Mouse (Mus musculus) ES-E14 (cell line): ENCODE results near the gene Gm10799. TPM values are rescaled to one million over a fixed set of nuclear protein-coding genes. Genes with fewer than 3 reads are reported as not detected.
"Not testable (repeated sequence)": the region's sequence is repeated elsewhere in the genome, so short reads cannot be mapped to it uniquely, and the experiment has no call there.

Source experiments
- DNase-seq: peaks from one replicate; pipeline ENCODE4 v3.0.0-alpha.2; 2013; ENCODE audit warnings: low read depth, low spot score
- H3K27ac ChIP-seq: 2 replicates; pipeline ENCODE4 v1.5.1; 2012; ENCODE audit warnings: low read depth, mild to moderate bottlenecking, low read length, moderate library complexity, mixed read lengths; ENCODE audit not compliant: poor library complexity, insufficient read depth, severe bottlenecking
- H3K36me3 ChIP-seq: 2 replicates; pipeline ENCODE4 v1.6.1; 2012; ENCODE audit warnings: mild to moderate bottlenecking, low read length, moderate library complexity, mixed read lengths; ENCODE audit not compliant: control insufficient read depth, poor library complexity, insufficient read depth, severe bottlenecking
- H3K4me1 ChIP-seq, 2 experiments: fragments of 150-350 bp in 1 of 2; sonication (generic) in 1 of 2; 2 replicates each; pipeline ENCODE4 v1.6.1; 2012; ENCODE audit warnings: low read length in 2 of 2, mild to moderate bottlenecking in 1 of 2, mixed read lengths in 1 of 2; ENCODE audit not compliant: control insufficient read depth in 2 of 2, insufficient read depth in 2 of 2, poor library complexity in 1 of 2
- H3K4me3 ChIP-seq, 2 experiments: fragments of 150-350 bp in 1 of 2; sonication (generic) in 1 of 2; 2 replicates each; pipeline ENCODE4 v1.5.1; 2012; ENCODE audit warnings: low read length in 2 of 2, low read depth in 1 of 2, mild to moderate bottlenecking in 1 of 2, mixed read lengths in 1 of 2; ENCODE audit not compliant: insufficient read depth in 1 of 2, poor library complexity in 1 of 2, severe bottlenecking in 1 of 2
- H3K9ac ChIP-seq: 2 replicates; pipeline ENCODE4 v1.6.1; 2012; ENCODE audit warnings: low read depth, mild to moderate bottlenecking, low read length, mixed read lengths; ENCODE audit not compliant: poor library complexity, insufficient read depth, severe bottlenecking
- H3K9me3 ChIP-seq: fragments of 150-350 bp; sonication (generic); 2 replicates; pipeline ENCODE4 v1.6.1; 2012; ENCODE audit warnings: low read depth, mild to moderate bottlenecking, low read length; ENCODE audit not compliant: control insufficient read depth, insufficient read depth
- CHD2 ChIP-seq: IDR thresholded peaks from 2 replicates; pipeline ENCODE4 v1.6.1; 2014; ENCODE audit warnings: mild to moderate bottlenecking, low read depth, low read length, inconsistent platforms
- HCFC1 ChIP-seq: IDR thresholded peaks from 2 replicates; pipeline ENCODE4 v1.6.1; 2012; ENCODE audit warnings: low read length, inconsistent platforms, borderline replicate concordance; ENCODE audit not compliant: insufficient read depth
- MAFK ChIP-seq: IDR thresholded peaks from 2 replicates; pipeline ENCODE4 v1.6.1; 2014; ENCODE audit warnings: mild to moderate bottlenecking, low read depth, low read length, inconsistent platforms; ENCODE audit not compliant: insufficient read depth
- ZC3H11A ChIP-seq: IDR thresholded peaks from 2 replicates; pipeline ENCODE4 v1.6.1; 2012; ENCODE audit warnings: low read depth, mild to moderate bottlenecking, inconsistent platforms, low read length, borderline replicate concordance
- ZNF384 ChIP-seq: IDR thresholded peaks from 2 replicates; pipeline ENCODE4 v1.6.1; 2012; ENCODE audit warnings: low read depth, low read length, inconsistent platforms
- in situ Hi-C, 2 experiments: fragments of 600-800 bp; cut with MboI; formaldehyde crosslinking; loops; one replicate each; pipeline ENCODE4 v1.15.1; 2025; ENCODE audit warnings: low sequenced_read_pairs in 2 of 2, inconsistent platforms in 1 of 2; ENCODE audit not compliant: unreplicated experiment in 2 of 2
- total RNA-seq: library from RNA; depleted of rRNA; stranded (reverse); fragments of 300-350 nt; gene quantifications from 2 replicates; pipeline ENCODE4 v1.2.3, GENCODE M21; 2012

Gm10799 gene
- total RNA-seq, 1 experiment = not detected

GRCm38 (mm10) chr2:104109528-104109927 is 41.2 kb upstream of the Gm10799 start:
- Histone ChIP-seq H3K9me3 (no peaks in the 10 kb centered on the region), H3K4me1 (peaks cover 3 to 6% of the 10 kb centered on the region in 2 experiments; a peak in 3 of 4 replicates), H3K36me3 (no peaks in the 10 kb centered on the region), H3K9ac (no peak overlapping the region), H3K4me3 (no peak overlapping the region), H3K27ac (peak overlapping the region; percentile 59)
- in situ Hi-C loops = no loop called here
- TF ChIP-seq MAFK (no peak), ZNF384 (no peak), CHD2 (no peak), ZC3H11A (no peak), HCFC1 (no peak)
- no peak for DNase-seq

DNA sequence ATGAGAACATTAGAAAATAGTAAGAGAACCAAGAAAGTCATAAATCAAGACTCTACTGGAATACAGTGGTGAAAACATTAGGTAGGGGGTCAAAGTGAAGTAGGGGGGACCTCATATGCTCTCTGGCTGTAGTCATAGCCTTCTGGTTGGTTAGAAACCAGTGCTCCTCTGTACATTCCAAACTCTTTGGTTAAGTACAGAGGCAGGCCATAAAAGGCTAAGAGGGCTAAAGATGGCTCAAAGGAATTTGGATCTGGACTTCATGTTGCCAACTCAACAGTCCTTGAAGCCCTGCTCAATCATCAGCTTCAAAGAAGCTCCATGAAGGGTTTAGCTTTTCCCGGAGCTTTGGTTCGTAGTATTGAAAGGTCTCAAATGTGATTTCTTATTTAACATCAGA is 40.7 kb upstream of the Gm10799 start:
- H3K9me3 ChIP-seq, DNase-seq, H3K4me3 ChIP-seq, H3K4me1 ChIP-seq, H3K27ac ChIP-seq, in situ Hi-C loops, H3K9ac ChIP-seq, H3K36me3 ChIP-seq: not testable (repeated sequence)

DNA sequence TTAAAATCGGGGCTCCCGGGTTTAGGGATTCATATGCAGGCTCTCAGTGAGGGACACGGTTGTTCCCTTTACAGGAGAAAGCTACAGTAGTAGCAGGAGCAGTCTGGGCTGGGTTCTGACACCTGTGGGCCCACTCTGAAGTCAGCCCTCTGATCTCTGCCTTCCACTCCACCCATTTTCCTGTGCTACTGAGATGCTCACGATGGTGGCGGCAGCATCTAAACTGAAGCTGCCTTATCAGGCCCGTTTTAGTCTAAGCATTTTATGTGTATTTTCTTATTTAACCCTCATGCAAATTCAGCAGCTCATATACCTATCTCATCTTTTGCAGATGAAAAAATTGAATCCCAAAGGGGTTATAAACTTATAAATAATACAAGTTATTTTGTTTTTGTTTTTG is 36.5 kb upstream of the Gm10799 start:
- no peaks in the 10 kb centered on the region for H3K9me3 ChIP-seq
- in situ Hi-C loops = no loop called here
- no peak overlapping the region for H3K4me3 ChIP-seq
- no peaks in the 10 kb centered on the region for H3K36me3 ChIP-seq
- no peak for DNase-seq
- H3K27ac ChIP-seq = no peak overlapping the region
- no peak overlapping the region for H3K9ac ChIP-seq
- H3K4me1 ChIP-seq = peaks cover 3 to 4% of the 10 kb centered on the region in 2 experiments; a peak in 3 of 4 replicates
- no peak for TF ChIP-seq MAFK
- no peak for TF ChIP-seq ZC3H11A
- TF ChIP-seq HCFC1 = no peak
- TF ChIP-seq CHD2 = no peak
- TF ChIP-seq ZNF384 = no peak

- in situ Hi-C loops = no loop called here
- DNase-seq = no peak
Observed at GRCm38 (mm10) chr2:104099946-104100345, 31.6 kb upstream of the Gm10799 start.

GRCm38 (mm10) chr2:104099231-104099585 is 30.9 kb upstream of the Gm10799 start:
- Histone ChIP-seq H3K9me3 (no peaks in the 10 kb centered on the region), H3K4me1 (peaks cover 3 to 6% of the 10 kb centered on the region in 2 experiments; a peak in 2 of 4 replicates), H3K27ac (peak overlapping the region; percentile 60), H3K36me3 (no peaks in the 10 kb centered on the region), H3K9ac (no peak overlapping the region), H3K4me3 (no peak overlapping the region)
- no peak for TF ChIP-seq ZC3H11A
- DNase-seq = no peak
- in situ Hi-C loops = no loop called here

More at GRCm38 (mm10) chr2:104099946-104100345, 31.6 kb upstream of the Gm10799 start:
- H3K9ac ChIP-seq = no peak overlapping the region
- H3K36me3 ChIP-seq = no peaks in the 10 kb centered on the region
- no peak for TF ChIP-seq HCFC1
- TF ChIP-seq MAFK = no peak
- peaks cover 3 to 6% of the 10 kb centered on the region in 2 experiments; a peak in 2 of 4 replicates for H3K4me1 ChIP-seq
- no peak overlapping the region for H3K27ac ChIP-seq
- H3K9me3 ChIP-seq = no peaks in the 10 kb centered on the region
- H3K4me3 ChIP-seq = no peak overlapping the region
